Mouse (Mus musculus): Measurements from ENCODE around the gene Naga.

- TF ChIP-seq CTCF (IDR thresholded peaks at IDR 0.05; ENCODE audit: control insufficient read depth, insufficient read depth, insufficient read length) = no peak
- no peak for TF ChIP-seq USF1 (IDR thresholded peaks at IDR 0.05; ENCODE audit: low read depth)
- TF ChIP-seq CEBPB (IDR thresholded peaks at IDR 0.05; ENCODE audit: low read depth) = no peak
- TF ChIP-seq MYOG (IDR thresholded peaks at IDR 0.05; ENCODE audit: control insufficient read depth, extremely low read depth, insufficient read length) = no peak
- no peak for TF ChIP-seq MAX (IDR thresholded peaks at IDR 0.05)
- TF ChIP-seq MYOD1 (IDR thresholded peaks at IDR 0.05; ENCODE audit: control insufficient read depth, insufficient read length, low read depth) = no peak
- TF ChIP-seq FOSL1 (IDR thresholded peaks at IDR 0.05; ENCODE audit: insufficient read depth, low read length, poor library complexity, severe bottlenecking) = no peak
These were observed 3.5 kb downstream of the Naga start for GRCm38 (mm10) chr15:82335194-82335593.
